Mouse (Mus musculus) lung, adult 2 months (tissue): ENCODE results near the gene Rtn4r.

Experiments used
- CTCF ChIP-seq: fragments of 200-500 bp; IDR thresholded peaks from 2 replicates; pipeline ENCODE4 v1.5.1; 2011; ENCODE audit warnings: mild to moderate bottlenecking, low read length, control low read depth; ENCODE audit not compliant: insufficient read depth
- POLR2A ChIP-seq: fragments of 200-500 bp; IDR thresholded peaks from 2 replicates; pipeline ENCODE4 v1.6.1; 2011; ENCODE audit warnings: low read depth, mild to moderate bottlenecking, control low read depth, low read length, borderline replicate concordance; ENCODE audit errors: extremely low read depth

- no peak for TF ChIP-seq CTCF
- no peak for TF ChIP-seq POLR2A
Observed at GRCm38 (mm10) chr16:18127871-18128563, 575 bp downstream of the Rtn4r start.
